Mouse (Mus musculus): ENCODE results near the gene Eya3.

- TF ChIP-seq JUND (conservative IDR thresholded peaks at IDR 0.05; ENCODE audit: low read depth, low read length) (no peak), E2F4 (IDR thresholded peaks at IDR 0.05; ENCODE audit: insufficient replicate concordance, low read depth, low read length) (no peak)
Observed at GRCm38 (mm10) chr4:132600465-132600864, 38.3 kb upstream of the Eya3 start.
